Mouse (Mus musculus): ENCODE measurements around the gene Tet3.

DNA sequence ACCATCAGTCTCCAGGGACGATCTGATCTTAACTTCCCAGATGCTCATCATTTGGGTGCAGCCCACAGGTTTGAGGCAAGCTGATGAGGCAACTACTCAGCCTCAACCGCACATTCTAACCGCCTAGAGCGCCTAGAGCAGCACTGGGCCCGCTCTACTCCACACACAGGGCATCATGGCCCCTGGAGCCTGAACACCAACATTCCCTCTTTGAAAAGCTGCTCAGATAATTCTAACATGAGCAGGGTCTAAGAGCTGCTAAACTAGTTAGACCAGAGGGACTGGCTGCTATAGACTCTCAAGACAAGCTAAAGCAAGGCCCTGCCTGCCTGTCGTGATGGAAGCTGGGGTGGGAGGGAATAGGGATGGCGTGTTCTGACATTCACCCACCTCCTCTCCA, 25.9 kb downstream of the Tet3 start:
- no peak for TF ChIP-seq CTCF (IDR thresholded peaks at IDR 0.05)
- TF ChIP-seq EP300 (IDR thresholded peaks at IDR 0.05; ENCODE audit: insufficient read depth, low read depth, low read length), result no peak
- no peak for TF ChIP-seq POLR2A (IDR thresholded peaks at IDR 0.05; ENCODE audit: insufficient read depth, low read depth, low read length)
